Mouse (Mus musculus) urinary bladder, postnatal 4 days (tissue): ENCODE measurements around the gene Tmem243.
A peak's percentile ranks its signal among the peaks of the same experiment; 100 is the strongest.
"Not testable (repeated sequence)": the region's sequence is repeated elsewhere in the genome, so short reads cannot be mapped to it uniquely, and the experiment has no call there.

Experiments
- DNase-seq, 2 experiments: peaks; one replicate each; pipeline ENCODE4 v3.0.0; 2021 to 2022; ENCODE audit warnings: low spot score in 2 of 2

Gene Tmem243

GRCm38 (mm10) chr5:9107296-9108089 lies 7.0 kb downstream of the Tmem243 start:
- DNase-seq, result no peak

- DNase-seq, result no peak
Observed at GRCm38 (mm10) chr5:9108490-9108889, 8.0 kb downstream of the Tmem243 start.

DNA sequence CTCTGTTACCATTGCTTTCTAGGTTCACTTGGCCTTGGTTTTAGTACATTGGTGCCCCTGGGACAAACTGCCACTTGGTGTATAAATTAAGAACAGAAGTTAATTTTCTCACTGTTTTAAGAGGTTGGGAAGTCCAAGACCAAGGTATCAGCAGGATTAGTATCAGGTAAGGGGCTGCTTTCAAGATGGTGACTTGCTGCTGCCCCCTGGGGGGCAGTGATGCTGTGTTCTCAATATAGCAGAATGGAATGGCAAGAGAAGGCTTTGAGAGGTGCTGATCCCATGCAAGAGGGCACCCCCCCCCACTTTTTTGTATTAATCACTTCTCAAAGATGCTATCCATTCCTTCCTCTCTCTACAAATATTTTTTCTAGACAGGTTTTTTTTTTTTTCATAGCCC lies 9.1 kb downstream of the Tmem243 start:
- no peak for DNase-seq

DNA sequence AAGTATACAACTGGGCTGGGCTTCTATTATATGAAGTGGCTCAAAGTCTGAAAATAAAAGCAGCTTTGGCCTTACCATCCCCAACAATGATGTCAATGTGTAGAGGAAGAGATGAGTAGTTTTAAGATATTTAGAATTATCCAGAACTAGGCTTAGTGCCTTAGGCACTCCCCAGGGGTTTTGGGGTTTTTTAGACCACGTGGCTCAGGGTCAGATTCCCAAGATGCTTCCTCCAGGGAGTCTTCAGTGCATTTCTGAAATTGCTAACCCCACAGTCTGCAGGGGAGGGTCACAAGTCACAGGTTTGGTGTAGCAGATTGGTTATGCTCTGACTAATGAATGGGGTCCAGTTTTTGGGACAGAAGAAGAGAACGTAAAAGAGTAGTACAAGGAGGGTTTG lies 10.8 kb downstream of the Tmem243 start:
- no peak for DNase-seq

- DNase-seq, result no peak
Observed at GRCm38 (mm10) chr5:9111759-9112158, 11.3 kb downstream of the Tmem243 start.

DNA sequence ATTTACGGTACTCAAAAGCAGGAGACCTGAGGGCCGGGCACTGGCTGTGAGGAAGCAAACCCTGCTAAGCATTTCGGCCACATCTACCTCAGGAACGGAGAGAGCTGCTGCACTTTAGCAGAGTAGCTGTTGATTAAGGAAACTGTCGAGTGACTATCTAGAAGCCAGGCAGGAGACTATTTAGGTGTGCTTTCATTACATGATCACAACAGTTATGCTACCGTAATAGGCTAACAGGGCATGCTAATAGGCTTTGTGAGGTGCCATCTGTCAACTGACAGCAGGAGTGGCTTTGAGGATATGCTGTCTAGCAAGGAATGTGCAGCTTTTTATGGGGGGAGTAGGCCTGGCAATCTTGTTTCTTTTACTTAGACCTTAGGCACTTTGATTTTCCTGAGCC lies 13.7 kb downstream of the Tmem243 start:
- DNase-seq, result no peak

- DNase-seq, result no peak
Observed at GRCm38 (mm10) chr5:9124134-9124533, 23.7 kb downstream of the Tmem243 start.

DNA sequence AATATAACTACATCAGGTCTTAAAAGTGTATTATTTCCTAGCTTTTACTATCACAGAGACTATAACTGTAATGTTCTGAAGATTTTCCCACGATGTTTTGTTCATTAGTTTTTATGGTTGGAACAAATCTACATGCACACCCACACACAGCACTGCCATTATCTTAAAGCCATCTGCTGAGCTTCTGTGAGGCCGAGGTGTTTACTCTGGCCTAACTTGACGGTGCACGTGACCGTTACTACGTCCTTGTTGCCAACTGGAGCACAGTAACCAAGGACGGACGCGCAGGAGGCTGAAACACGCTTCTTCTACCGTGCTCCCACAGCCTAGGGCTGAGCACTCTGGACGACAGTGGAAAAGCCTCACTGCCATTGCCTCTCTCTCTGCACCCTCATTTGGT lies 28.1 kb downstream of the Tmem243 start:
- no peak for DNase-seq

DNA sequence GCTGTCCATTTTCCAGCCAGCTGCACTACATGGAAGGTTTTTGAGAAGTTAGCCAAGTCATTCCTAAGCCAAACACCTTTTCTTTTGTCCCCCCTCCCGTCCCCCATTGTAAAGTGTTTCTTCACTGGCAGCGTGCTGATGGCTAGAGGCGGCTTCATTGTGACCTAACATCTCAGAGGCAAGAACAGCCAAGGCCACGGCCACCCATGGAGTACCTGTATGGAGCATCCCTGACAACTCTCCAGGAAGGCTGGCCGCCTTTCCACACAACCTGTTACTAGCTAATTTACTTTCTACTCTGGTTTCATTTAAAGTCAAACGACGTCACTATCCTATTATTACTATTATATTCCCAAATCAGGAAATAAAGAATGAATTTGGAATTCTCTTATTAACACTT lies 31.3 kb downstream of the Tmem243 start:
- no peak for DNase-seq

DNA sequence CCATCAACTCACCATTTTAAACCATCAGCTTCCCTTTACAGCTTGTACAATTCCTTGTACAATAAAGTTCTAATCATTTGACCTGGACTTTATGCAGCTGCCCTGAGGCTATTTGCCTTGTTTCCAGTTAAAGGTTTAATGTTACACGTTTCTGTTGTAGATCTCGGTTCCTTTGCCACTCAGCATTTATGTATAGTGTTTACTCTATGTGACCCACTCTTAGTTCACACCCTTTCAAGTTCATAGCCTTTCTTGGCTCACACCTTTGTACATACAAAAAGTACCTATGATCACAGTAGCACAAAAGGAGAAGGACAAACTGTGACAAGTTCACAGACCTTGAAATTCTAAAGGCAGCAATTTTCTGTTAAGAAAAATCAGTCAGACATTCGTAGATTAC lies 35.1 kb downstream of the Tmem243 start:
- DNase-seq, result no peak

DNA sequence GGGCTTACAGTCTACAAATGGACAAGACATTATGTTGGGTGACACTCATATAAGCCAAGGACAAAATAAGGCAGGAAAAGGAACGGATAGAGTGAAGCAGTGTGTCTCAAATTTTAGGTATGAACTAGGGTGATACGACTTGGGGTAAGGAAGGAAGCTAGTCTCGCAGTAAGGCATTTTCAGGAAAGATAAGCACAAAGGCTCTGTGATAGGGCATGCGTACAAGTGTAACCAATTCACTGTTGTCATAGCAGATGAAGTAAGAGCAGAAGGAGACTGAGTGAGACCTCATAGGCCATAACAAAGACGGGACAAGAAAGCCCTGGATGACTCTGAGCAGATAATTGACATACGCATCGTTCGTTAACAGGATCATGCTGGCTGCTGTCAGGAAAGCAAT lies 40.3 kb downstream of the Tmem243 start:
- no peak for DNase-seq

GRCm38 (mm10) chr5:9142376-9142775 lies 41.9 kb downstream of the Tmem243 start:
- no peak for DNase-seq

GRCm38 (mm10) chr5:9149273-9149850 lies 48.9 kb downstream of the Tmem243 start:
- no peak for DNase-seq

GRCm38 (mm10) chr5:9156746-9157145 lies 56.3 kb downstream of the Tmem243 start:
- DNase-seq, result no peak

GRCm38 (mm10) chr5:9157336-9157735 lies 56.9 kb downstream of the Tmem243 start:
- DNase-seq, result no peak

DNA sequence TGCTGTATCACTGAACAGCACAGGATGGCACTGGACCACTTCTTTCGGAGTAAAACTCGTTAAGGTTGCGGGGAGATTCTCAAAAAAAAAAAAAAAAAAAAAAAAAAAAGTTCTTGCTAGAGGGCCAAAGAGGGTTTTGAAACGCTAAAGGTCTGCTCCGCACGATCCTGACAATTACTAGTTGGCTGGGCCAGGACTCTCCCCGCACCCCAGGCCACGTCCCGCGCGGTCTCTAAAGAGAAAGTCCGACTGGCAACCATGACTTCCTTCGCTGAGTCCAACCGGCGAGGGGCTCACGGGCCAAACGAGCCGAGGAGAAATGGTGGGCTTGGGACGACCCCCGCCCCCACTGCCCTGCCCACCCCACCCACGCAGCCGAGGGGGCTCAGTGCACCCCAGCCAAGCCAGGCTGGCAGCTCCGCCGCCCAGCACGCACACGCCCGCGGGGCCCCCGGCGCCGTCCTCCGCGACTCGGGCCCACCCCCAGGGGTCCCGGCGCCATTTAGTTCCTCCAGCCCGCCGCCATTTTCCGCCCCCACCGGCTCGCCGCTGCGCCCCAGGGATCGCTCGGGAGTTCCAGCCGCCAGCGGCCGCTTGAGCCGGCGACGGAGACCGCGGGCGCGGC lies 60.5 kb downstream of the Tmem243 start:
- DNase-seq, result peak; percentile 33 to 63

- DNase-seq, result peak; percentile 86 to 87
Observed at GRCm38 (mm10) chr5:9161456-9162041, 61.1 kb downstream of the Tmem243 start, which contains the start of gene Dmtf1. TSS of gene Dmtf1 (minus strand) at chr5:9161776.

DNA sequence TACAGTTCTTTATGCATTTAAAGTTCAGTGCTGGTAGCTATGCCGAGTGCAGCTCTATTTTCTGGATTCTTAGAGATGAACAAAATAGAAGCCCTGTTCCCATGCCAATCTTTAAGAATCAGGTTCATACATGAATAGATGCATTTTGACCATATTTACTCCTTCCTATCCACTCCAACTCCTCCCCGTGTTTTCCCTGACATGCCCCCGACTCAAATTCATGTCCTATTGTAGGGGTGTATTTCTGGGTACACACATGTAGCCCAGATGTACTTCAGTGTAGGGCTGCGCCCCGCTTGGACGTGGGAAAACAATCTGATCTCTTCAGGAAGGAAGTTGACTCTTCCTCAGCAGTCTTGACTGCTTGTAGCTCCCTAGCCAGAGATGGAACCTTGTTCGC lies 61.6 kb downstream of the Tmem243 start:
- DNase-seq, result no peak

DNA sequence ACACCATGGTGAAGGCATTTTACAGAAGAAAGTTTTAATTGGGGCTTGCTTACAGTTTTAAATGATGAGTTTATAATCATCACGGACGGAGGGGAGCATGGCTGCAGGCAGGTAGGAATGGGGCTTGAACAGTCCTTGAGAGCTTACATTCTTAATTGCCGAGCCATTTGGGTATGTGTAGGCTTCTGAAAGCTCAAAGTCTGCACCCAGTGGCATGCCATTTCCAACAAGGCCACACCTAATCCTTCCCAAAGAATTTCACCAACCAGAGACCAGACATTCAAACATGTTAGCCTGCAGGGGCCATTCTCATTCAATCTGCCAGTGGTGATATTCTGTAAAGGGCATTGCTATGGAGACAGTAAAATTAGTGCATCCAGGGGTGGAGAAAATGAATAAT lies 62.9 kb downstream of the Tmem243 start:
- no peak for DNase-seq

GRCm38 (mm10) chr5:9165151-9165550 lies 64.7 kb downstream of the Tmem243 start:
- not testable (repeated sequence) for DNase-seq

- no peak for DNase-seq
Observed at GRCm38 (mm10) chr5:9166366-9166765, 65.9 kb downstream of the Tmem243 start.

DNA sequence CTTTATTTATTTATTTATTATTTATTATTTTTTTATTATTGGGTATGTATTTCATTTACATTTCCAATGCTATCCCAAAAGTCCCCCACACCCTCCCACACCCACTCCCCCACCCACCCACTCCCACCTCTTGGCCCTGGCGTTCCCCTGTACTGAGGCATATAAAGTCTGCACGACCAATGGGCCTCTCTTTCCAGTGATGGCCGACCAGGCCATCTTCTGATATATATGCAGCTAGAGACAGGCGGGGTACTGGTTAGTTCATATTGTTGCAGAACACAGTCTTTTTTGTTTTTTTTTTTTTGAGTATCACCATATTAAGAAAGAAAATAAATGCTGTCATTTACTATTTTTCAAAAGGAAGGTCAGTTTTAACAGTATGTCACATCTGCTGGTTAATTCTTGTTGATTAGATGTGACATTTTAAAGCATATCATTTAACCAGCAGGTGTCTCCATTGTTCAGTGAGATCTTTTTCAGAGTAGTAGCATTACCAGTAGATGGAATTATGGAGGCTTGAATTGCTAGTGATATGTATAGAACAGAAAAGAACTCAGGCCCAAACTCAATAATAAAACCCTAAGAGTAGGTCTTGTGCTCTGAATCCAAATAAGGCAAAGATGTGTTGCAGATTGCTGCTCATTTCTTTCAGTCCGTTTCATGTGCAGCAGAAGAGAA lies 69.0 kb downstream of the Tmem243 start:
- DNase-seq, result not testable (repeated sequence)
